Mouse (Mus musculus) MEL (cell line): ENCODE measurements around the gene Agr3. TPM values are rescaled to one million over a fixed set of nuclear protein-coding genes. Genes with fewer than 3 reads are reported as not detected.

Experiments used
- DNase-seq: peaks from one replicate; pipeline ENCODE4 v3.0.0; 2011; ENCODE audit warnings: low read depth, low spot score
- H3K27ac ChIP-seq: 2 replicates; pipeline ENCODE4 v1.5.1; 2012; ENCODE audit warnings: low read depth, mild to moderate bottlenecking, control low read depth, low read length, moderate library complexity; ENCODE audit not compliant: control insufficient read depth
- H3K27me3 ChIP-seq, 2 experiments: fragments of 150-350 bp in 1 of 2; sonication (generic) in 1 of 2; 2 replicates each; pipeline ENCODE4 v1.6.1; 2012; ENCODE audit warnings: low read length in 2 of 2, mild to moderate bottlenecking in 2 of 2, improper control_type of control experiment in 1 of 2, moderate library complexity in 1 of 2; ENCODE audit not compliant: insufficient read depth in 2 of 2, control insufficient read depth in 1 of 2
- H3K36me3 ChIP-seq, 2 experiments: 2 replicates each; pipeline ENCODE4 v1.6.1; 2012 to 2014; ENCODE audit warnings: low read length in 2 of 2, improper control_type of control experiment in 1 of 2, inconsistent platforms in 1 of 2, mild to moderate bottlenecking in 1 of 2; ENCODE audit not compliant: insufficient read depth in 2 of 2, control insufficient read depth in 1 of 2
- H3K4me1 ChIP-seq, 2 experiments: fragments of 150-350 bp in 1 of 2; sonication (generic) in 1 of 2; 2 replicates each; pipeline ENCODE4 v1.6.1; 2012; ENCODE audit warnings: low read length in 2 of 2, improper control_type of control experiment in 1 of 2, mild to moderate bottlenecking in 1 of 2; ENCODE audit not compliant: insufficient read depth in 2 of 2, control insufficient read depth in 1 of 2
- H3K4me3 ChIP-seq, 2 experiments: fragments of 150-350 bp in 1 of 2; sonication (generic) in 1 of 2; 2 replicates each; pipeline ENCODE4 v1.5.1; 2012; ENCODE audit warnings: low read depth in 2 of 2, low read length in 2 of 2, mild to moderate bottlenecking in 2 of 2, moderate library complexity in 2 of 2, control low read depth in 1 of 2, improper control_type of control experiment in 1 of 2; ENCODE audit not compliant: control insufficient read depth in 1 of 2, insufficient read depth in 1 of 2
- H3K79me2 ChIP-seq: 2 replicates; pipeline ENCODE4 v1.6.1; 2012; ENCODE audit warnings: mild to moderate bottlenecking, low read length, moderate library complexity; ENCODE audit not compliant: control insufficient read depth, poor library complexity, insufficient read depth
- H3K9ac ChIP-seq: 2 replicates; pipeline ENCODE4 v1.6.1; 2012; ENCODE audit warnings: low read depth, mild to moderate bottlenecking, control low read depth, low read length, moderate library complexity; ENCODE audit not compliant: control insufficient read depth, poor library complexity, severe bottlenecking
- H3K9me3 ChIP-seq: fragments of 150-350 bp; sonication (generic); replicated peaks from 2 replicates; pipeline ENCODE4 v1.6.1; 2012; ENCODE audit warnings: mild to moderate bottlenecking, low read length, improper control_type of control experiment, moderate library complexity; ENCODE audit not compliant: insufficient read depth
- BHLHE40 ChIP-seq: IDR thresholded peaks from 2 replicates; pipeline ENCODE4 v1.6.1; 2012; ENCODE audit warnings: low read depth, mild to moderate bottlenecking, inconsistent platforms, low read length, improper control_type of control experiment, borderline replicate concordance
- CTCF ChIP-seq, 3 experiments: IDR thresholded peaks in 2 of 3; conservative IDR thresholded peaks in 1 of 3; 2 replicates each; pipeline ENCODE4 v1.5.1; 2011 to 2012; ENCODE audit warnings: low read length in 3 of 3, low read depth in 2 of 3, mild to moderate bottlenecking in 2 of 3, improper control_type of control experiment in 1 of 3, inconsistent platforms in 1 of 3, mixed read lengths in 1 of 3, moderate library complexity in 1 of 3; ENCODE audit not compliant: control insufficient read depth in 1 of 3, insufficient read depth in 1 of 3, poor library complexity in 1 of 3, severe bottlenecking in 1 of 3
- E2F4 ChIP-seq: IDR thresholded peaks from 2 replicates; pipeline ENCODE4 v1.6.1; 2011; ENCODE audit warnings: low read depth, low read length, improper control_type of control experiment, borderline replicate concordance
- ELF1 ChIP-seq: IDR thresholded peaks from 2 replicates; pipeline ENCODE4 v1.6.1; 2014; ENCODE audit warnings: low read depth, mild to moderate bottlenecking, inconsistent platforms, low read length, improper control_type of control experiment, moderate library complexity
- EP300 ChIP-seq, 2 experiments: IDR thresholded peaks; 2 replicates each; pipeline ENCODE4 v1.6.1; 2011; ENCODE audit warnings: improper control_type of control experiment in 2 of 2, low read length in 2 of 2, low read depth in 1 of 2, mild to moderate bottlenecking in 1 of 2
- JUND ChIP-seq: IDR thresholded peaks from 2 replicates; pipeline ENCODE4 v1.6.1; 2011; ENCODE audit warnings: low read depth, mild to moderate bottlenecking, improper control_type of control experiment, low read length
- MEF2A ChIP-seq: IDR thresholded peaks from 2 replicates; pipeline ENCODE4 v1.6.1; 2014; ENCODE audit warnings: low read depth, mild to moderate bottlenecking, inconsistent platforms, low read length, improper control_type of control experiment; ENCODE audit not compliant: poor library complexity, insufficient replicate concordance, severe bottlenecking; ENCODE audit errors: extremely low read depth
- MYB ChIP-seq: IDR thresholded peaks from 2 replicates; pipeline ENCODE4 v1.6.1; 2011; ENCODE audit warnings: mild to moderate bottlenecking, low read depth, low read length, improper control_type of control experiment
- NELFE ChIP-seq: IDR thresholded peaks from 2 replicates; pipeline ENCODE4 v1.6.1; 2011; ENCODE audit warnings: low read depth, low read length, improper control_type of control experiment
- NRF1 ChIP-seq: IDR thresholded peaks from 2 replicates; pipeline ENCODE4 v1.6.1; 2014; ENCODE audit warnings: low read depth, mild to moderate bottlenecking, inconsistent platforms, low read length, improper control_type of control experiment, moderate library complexity; ENCODE audit not compliant: poor library complexity, insufficient read depth, severe bottlenecking
- POLR2A ChIP-seq, 2 experiments: IDR thresholded peaks; 2 replicates each; pipeline ENCODE4 v1.6.1; 2011 to 2012; ENCODE audit warnings: low read length in 2 of 2, mild to moderate bottlenecking in 2 of 2, control low read depth in 1 of 2, improper control_type of control experiment in 1 of 2, low read depth in 1 of 2, moderate library complexity in 1 of 2; ENCODE audit not compliant: control insufficient read depth in 1 of 2, insufficient read depth in 1 of 2, poor library complexity in 1 of 2
- POLR2AphosphoS2 ChIP-seq: IDR thresholded peaks from 2 replicates; pipeline ENCODE4 v1.6.1; 2011; ENCODE audit warnings: low read length, improper control_type of control experiment
- RAD21 ChIP-seq: IDR thresholded peaks from 2 replicates; pipeline ENCODE4 v1.6.1; 2011; ENCODE audit warnings: mild to moderate bottlenecking, low read depth, low read length, improper control_type of control experiment
- SIN3A ChIP-seq: IDR thresholded peaks from 2 replicates; pipeline ENCODE4 v1.6.1; 2012; ENCODE audit warnings: low read length, improper control_type of control experiment, inconsistent platforms
- TBP ChIP-seq: IDR thresholded peaks from 2 replicates; pipeline ENCODE4 v1.8.0; 2011; ENCODE audit warnings: low read depth, low read length, improper control_type of control experiment
- TCF12 ChIP-seq: IDR thresholded peaks from 2 replicates; pipeline ENCODE4 v1.6.1; 2014; ENCODE audit warnings: low read depth, mild to moderate bottlenecking, inconsistent platforms, low read length, improper control_type of control experiment, moderate library complexity
- UBTF ChIP-seq: IDR thresholded peaks from 2 replicates; pipeline ENCODE4 v1.6.1; 2012; ENCODE audit warnings: low read depth, mild to moderate bottlenecking, inconsistent platforms, low read length, improper control_type of control experiment, moderate library complexity, borderline replicate concordance; ENCODE audit not compliant: insufficient read depth
- USF1 ChIP-seq: IDR thresholded peaks from 2 replicates; pipeline ENCODE4 v1.6.1; 2014; ENCODE audit warnings: low read depth, mild to moderate bottlenecking, inconsistent platforms, low read length, improper control_type of control experiment, moderate library complexity
- ZC3H11A ChIP-seq: IDR thresholded peaks from 2 replicates; pipeline ENCODE4 v1.6.1; 2012; ENCODE audit warnings: low read depth, mild to moderate bottlenecking, inconsistent platforms, low read length, improper control_type of control experiment
- ZKSCAN1 ChIP-seq: IDR thresholded peaks from 2 replicates; pipeline ENCODE4 v1.6.1; 2012; ENCODE audit warnings: low read depth, mild to moderate bottlenecking, inconsistent platforms, low read length, improper control_type of control experiment, moderate library complexity
- ZMIZ1 ChIP-seq: IDR thresholded peaks from 2 replicates; pipeline ENCODE4 v1.6.1; 2012; ENCODE audit warnings: low read depth, mild to moderate bottlenecking, inconsistent platforms, low read length, improper control_type of control experiment, moderate library complexity
- polyA plus RNA-seq, 2 experiments: library from polyadenylated mRNA; stranded (reverse) in 1 of 2; unstranded in 1 of 2; fragments of >175 nt in 1 of 2; fragments of >200 nt in 1 of 2; gene quantifications; 2 replicates each; pipeline versions ENCODE4 v1.2.1 to v1.2.4; 2012; ENCODE audit warnings: low replicate concordance in 2 of 2, low read depth in 1 of 2; ENCODE audit not compliant: insufficient read length in 2 of 2, insufficient read depth in 1 of 2, missing spikeins in 1 of 2
- total RNA-seq: library from RNA; depleted of rRNA; stranded (reverse); fragments of 300-350 nt; gene quantifications from 2 replicates; pipeline ENCODE4 v1.2.3, GENCODE M21; 2012

Agr3 gene
- total and polyA plus RNA-seq, 3 experiments, result not detected

GRCm38 (mm10) chr12:35889383-35889782 is 36.0 kb upstream of the Agr3 start:
- H3K9ac ChIP-seq, result no peak overlapping the region
- no peak for DNase-seq
- H3K36me3 ChIP-seq, result no peaks in the 10 kb centered on the region
- H3K27me3 ChIP-seq, result no peaks in the 10 kb centered on the region; a peak in 1 of 4 replicates
- TF ChIP-seq ZC3H11A (no peak), SIN3A (no peak), USF1 (no peak), EP300 (IDR thresholded peaks at IDR 0.05; ENCODE audit: low read depth in 1 of 2, low read length in 2 of 2) (no peak), ZKSCAN1 (no peak), MEF2A (no peak), TCF12 (no peak), NELFE (no peak), CTCF (IDR thresholded peaks at IDR 0.05 in 2 of 3, conservative IDR thresholded peaks at IDR 0.05 in 1 of 3; ENCODE audit: control insufficient read depth in 1 of 3, insufficient read depth in 1 of 3, low read depth in 2 of 3, low read length in 3 of 3, poor library complexity in 1 of 3, severe bottlenecking in 1 of 3) (no peak), RAD21 (no peak), POLR2AphosphoS2 (no peak), E2F4 (no peak), ZMIZ1 (no peak), TBP (no peak)
- TF ChIP-seq, all 39 proteins: peak for 0
- H3K79me2 ChIP-seq, result no peaks in the 10 kb centered on the region
- no peaks in the 10 kb centered on the region for H3K9me3 ChIP-seq
- H3K27ac ChIP-seq, result no peak overlapping the region
- H3K4me3 ChIP-seq, result no peak overlapping the region
- no peaks in the 10 kb centered on the region for H3K4me1 ChIP-seq

DNA sequence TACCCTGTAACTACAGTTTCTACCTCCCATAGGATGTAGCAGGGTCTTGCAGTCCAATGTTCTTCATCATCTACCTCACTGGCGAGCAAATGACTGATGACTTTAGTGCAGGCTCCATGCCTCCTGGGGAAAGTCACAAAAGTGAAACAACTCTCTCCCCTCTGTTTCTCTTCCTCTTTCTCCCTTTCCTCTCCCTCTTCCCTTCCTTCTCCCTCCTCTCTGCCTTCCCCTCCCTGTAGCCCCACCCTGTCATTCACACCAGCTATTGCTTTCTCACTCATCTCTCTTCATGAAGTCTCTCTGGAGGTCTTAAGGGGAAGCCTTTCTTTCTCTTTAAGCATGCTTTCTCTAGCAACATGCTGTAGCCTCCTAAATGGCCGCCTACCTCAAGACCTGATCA is 34.7 kb upstream of the Agr3 start:
- Histone ChIP-seq H3K4me1 (no peaks in the 10 kb centered on the region), H3K27ac (no peak overlapping the region), H3K27me3 (no peaks in the 10 kb centered on the region; a peak in 1 of 4 replicates), H3K4me3 (no peak overlapping the region), H3K9ac (no peak overlapping the region), H3K9me3 (no peaks in the 10 kb centered on the region), H3K79me2 (no peaks in the 10 kb centered on the region), H3K36me3 (no peaks in the 10 kb centered on the region)
- TF ChIP-seq ELF1, result no peak
- no peak for TF ChIP-seq POLR2AphosphoS2
- no peak for TF ChIP-seq UBTF
- no peak for TF ChIP-seq JUND
- no peak for TF ChIP-seq NELFE
- no peak for TF ChIP-seq POLR2A (IDR thresholded peaks at IDR 0.05; ENCODE audit: control insufficient read depth in 1 of 2, insufficient read depth in 1 of 2, low read depth in 1 of 2, low read length in 2 of 2, poor library complexity in 1 of 2)
- no peak for TF ChIP-seq MYB
- TF ChIP-seq BHLHE40, result no peak
- TF ChIP-seq EP300 (IDR thresholded peaks at IDR 0.05; ENCODE audit: low read depth in 1 of 2, low read length in 2 of 2), result no peak
- no peak for TF ChIP-seq ZMIZ1
- no peak for TF ChIP-seq NRF1
- no peak for DNase-seq
